Mouse (Mus musculus): ENCODE results near the gene Thsd4.

GRCm38 (mm10) chr9:60286390-60286789 lies 235.5 kb downstream of the Thsd4 start:
- no peak for TF ChIP-seq GATA1 (IDR thresholded peaks at IDR 0.05; ENCODE audit: borderline replicate concordance, low read length)
- no peak for TF ChIP-seq FLI1 (IDR thresholded peaks at IDR 0.05; ENCODE audit: low read length)
